Mouse (Mus musculus): Measurements from ENCODE around the gene Glp2r. TPM values are rescaled to one million over a fixed set of nuclear protein-coding genes. Genes with fewer than 3 reads are reported as not detected.

Gene Glp2r
- polyA plus RNA-seq, 1 experiment from 2014 or later: not detected

DNA sequence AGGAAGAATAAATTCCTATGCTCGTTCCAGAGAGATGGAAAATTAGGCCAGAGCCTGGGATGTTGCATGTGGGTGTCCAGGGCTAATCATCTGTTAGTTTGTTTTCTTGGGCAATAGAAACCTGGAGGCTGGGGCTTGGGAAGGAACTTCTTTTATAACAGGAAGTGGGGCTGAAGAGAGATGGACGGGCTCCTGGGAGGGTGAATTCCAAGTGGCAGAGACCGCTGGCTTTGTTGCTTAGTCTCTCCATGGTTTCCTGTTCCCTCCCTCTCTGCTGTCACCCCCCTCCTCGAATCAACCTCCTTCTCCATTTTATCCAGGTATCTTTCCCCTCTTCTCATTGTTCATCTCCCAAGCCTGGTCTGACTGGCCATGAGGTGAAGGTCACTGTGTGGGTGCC is 134.8 kb downstream of the Glp2r start:
- Histone ChIP-seq H3K27ac (0 out of 2 replicates have a peak overlapping the region, but pooled peaks have one; percentile 25), H3K4me1 (peaks cover 6% of the 10 kb centered on the region), H3K4me3 (no peak overlapping the region), H3K9me3 (replicated peaks) (no peaks in the 10 kb centered on the region), H3K27me3 (ENCODE audit: low read depth, poor library complexity, severe bottlenecking) (no peaks in the 10 kb centered on the region), H3K36me3 (no peaks in the 10 kb centered on the region)
- no peak for DNase-seq (ENCODE audit: low spot score)
- WGBS: 60% methylated on average over 4 of the region's 4 CpGs

DNA sequence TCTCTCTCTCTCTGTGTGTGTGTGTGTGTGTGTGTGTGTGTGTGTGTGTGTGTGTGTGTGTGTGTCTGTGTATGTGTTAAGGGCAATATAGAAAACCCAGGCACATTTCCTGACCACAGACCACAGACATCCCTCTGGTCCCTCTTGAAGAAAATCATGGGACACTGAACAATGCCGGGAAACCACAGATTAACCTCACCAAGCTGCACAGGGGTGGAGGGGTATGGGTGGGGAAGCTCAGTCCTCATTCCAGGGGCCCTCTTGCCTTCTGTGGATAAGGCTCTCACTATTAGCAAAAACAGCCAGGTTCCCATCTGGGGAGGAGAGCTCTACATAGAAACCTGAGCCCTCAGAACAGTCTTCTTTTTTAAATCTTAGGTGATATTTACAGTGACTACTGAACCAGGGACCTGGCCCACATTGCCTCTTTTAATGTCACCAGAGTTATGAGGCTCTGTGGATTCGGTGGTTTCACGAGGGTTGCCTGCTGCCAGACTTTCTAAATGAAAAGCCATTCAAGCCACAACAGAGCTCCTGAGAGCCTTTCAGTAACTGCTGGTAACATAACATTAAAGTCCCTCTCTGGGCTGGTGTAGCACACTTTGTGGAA is 137.2 kb downstream of the Glp2r start:
- no peaks in the 10 kb centered on the region for H3K36me3 ChIP-seq
- H3K27ac ChIP-seq: no peak overlapping the region
- H3K9me3 ChIP-seq (replicated peaks): no peaks in the 10 kb centered on the region
- no peaks in the 10 kb centered on the region for H3K27me3 ChIP-seq (ENCODE audit: low read depth, poor library complexity, severe bottlenecking)
- H3K4me1 ChIP-seq: peaks cover 6% of the 10 kb centered on the region
- no peak for DNase-seq (ENCODE audit: low spot score)
- no peak overlapping the region for H3K4me3 ChIP-seq
- WGBS: 83% methylated on average over 3 of the region's 3 CpGs

DNA sequence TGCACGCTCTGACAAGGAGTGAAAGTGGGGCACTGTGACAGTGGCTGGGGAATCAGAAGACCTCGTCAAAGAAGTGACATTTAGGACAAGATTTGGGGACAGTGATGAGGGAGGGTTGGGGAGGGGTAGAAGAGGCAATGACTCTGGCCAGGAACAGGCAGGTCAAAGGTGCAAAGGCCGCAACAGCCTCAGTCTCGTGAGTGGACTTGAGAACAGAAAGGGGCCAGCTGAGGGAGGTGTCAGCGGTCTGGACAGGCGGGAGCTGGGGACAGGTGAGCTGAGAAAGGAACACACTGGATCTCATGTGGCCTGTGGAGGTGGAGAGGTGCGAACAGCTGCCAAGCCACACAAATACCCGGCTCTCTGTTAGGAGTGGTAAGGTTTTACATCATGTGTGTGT is 138.0 kb downstream of the Glp2r start:
- Histone ChIP-seq H3K36me3 (no peaks in the 10 kb centered on the region), H3K27ac (no peak overlapping the region), H3K4me1 (peaks cover 6% of the 10 kb centered on the region), H3K4me3 (no peak overlapping the region), H3K9me3 (replicated peaks) (no peaks in the 10 kb centered on the region), H3K27me3 (ENCODE audit: low read depth, poor library complexity, severe bottlenecking) (no peaks in the 10 kb centered on the region)
- no peak for DNase-seq (ENCODE audit: low spot score)
- 84% methylated on average over 8 of the region's 8 CpGs for WGBS

DNA sequence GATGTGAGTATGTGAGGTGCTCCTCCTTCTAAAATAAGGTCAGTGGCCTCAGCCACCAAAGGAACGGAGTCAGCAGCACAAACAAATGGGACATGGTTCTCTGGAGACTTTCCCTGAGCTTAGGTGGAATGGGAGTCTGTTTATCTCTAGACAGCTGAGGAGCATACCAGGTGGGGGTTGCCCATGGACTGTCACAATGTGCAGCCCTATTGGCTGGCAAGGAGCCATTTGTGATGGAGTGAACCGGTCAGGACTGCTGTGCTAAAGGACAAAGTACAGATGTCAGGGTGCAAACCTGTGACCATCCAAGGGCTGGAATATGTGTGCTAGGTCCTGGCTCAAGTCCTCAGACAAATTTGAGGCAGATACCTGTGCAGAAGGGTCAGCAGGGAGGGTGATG is 142.4 kb downstream of the Glp2r start:
- Histone ChIP-seq H3K27me3 (ENCODE audit: low read depth, poor library complexity, severe bottlenecking) (no peaks in the 10 kb centered on the region), H3K4me3 (no peak overlapping the region), H3K4me1 (no peaks in the 10 kb centered on the region), H3K27ac (no peak overlapping the region), H3K9me3 (replicated peaks) (no peaks in the 10 kb centered on the region), H3K36me3 (no peaks in the 10 kb centered on the region)
- DNase-seq (ENCODE audit: low spot score): no peak
- 86% methylated on average over 2 of the region's 2 CpGs for WGBS

DNA sequence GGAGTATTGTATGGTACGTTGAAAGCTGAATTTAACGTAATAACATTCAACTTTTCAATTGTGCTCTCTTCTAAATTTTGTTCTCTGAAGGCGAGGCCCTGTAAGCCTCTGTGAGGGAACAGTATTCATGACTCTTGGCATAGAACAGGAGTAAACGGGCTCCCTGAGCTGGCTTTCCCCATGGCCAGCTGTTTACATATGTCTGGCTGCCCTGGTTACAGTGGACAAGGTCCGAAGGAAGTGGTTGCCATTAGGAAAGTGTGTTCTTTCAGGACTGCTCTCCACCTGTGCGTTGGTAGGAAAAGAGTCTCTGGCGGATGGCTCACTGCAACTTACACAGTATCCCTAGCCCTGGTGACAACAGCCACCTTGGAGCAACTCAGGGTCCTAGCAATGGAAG is 143.8 kb downstream of the Glp2r start:
- no peak overlapping the region for H3K27ac ChIP-seq
- WGBS: 92% methylated on average over 7 of the region's 7 CpGs
- no peak overlapping the region for H3K4me3 ChIP-seq
- H3K36me3 ChIP-seq: no peaks in the 10 kb centered on the region
- H3K9me3 ChIP-seq (replicated peaks): no peaks in the 10 kb centered on the region
- H3K27me3 ChIP-seq (ENCODE audit: low read depth, poor library complexity, severe bottlenecking): no peaks in the 10 kb centered on the region
- DNase-seq (ENCODE audit: low spot score): no peak
- H3K4me1 ChIP-seq: no peaks in the 10 kb centered on the region

DNA sequence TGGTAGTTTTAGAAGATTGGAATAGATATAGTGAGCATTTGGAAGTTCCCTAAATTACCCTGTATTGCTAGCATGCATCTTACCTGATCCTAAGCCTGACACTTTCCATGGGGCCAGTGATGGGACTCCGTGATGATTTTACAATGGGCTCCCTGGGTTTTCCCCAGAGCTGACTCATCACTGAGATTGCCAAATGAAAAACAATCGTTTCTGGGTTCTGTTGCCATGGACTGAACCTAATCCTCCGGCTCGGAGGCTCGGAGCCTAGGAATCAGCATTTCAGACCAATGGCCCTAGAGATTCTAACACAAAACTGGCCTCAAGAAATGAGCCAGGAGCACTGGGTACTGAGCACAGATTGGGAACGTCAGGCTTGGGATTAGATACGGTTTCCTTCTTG is 148.6 kb downstream of the Glp2r start:
- Histone ChIP-seq H3K27me3 (ENCODE audit: low read depth, poor library complexity, severe bottlenecking) (no peaks in the 10 kb centered on the region), H3K36me3 (no peaks in the 10 kb centered on the region), H3K27ac (no peak overlapping the region), H3K4me1 (no peaks in the 10 kb centered on the region), H3K9me3 (replicated peaks) (no peaks in the 10 kb centered on the region), H3K4me3 (no peak overlapping the region)
- 88% methylated on average over 7 of the region's 7 CpGs for WGBS
- no peak for DNase-seq (ENCODE audit: low spot score)

DNA sequence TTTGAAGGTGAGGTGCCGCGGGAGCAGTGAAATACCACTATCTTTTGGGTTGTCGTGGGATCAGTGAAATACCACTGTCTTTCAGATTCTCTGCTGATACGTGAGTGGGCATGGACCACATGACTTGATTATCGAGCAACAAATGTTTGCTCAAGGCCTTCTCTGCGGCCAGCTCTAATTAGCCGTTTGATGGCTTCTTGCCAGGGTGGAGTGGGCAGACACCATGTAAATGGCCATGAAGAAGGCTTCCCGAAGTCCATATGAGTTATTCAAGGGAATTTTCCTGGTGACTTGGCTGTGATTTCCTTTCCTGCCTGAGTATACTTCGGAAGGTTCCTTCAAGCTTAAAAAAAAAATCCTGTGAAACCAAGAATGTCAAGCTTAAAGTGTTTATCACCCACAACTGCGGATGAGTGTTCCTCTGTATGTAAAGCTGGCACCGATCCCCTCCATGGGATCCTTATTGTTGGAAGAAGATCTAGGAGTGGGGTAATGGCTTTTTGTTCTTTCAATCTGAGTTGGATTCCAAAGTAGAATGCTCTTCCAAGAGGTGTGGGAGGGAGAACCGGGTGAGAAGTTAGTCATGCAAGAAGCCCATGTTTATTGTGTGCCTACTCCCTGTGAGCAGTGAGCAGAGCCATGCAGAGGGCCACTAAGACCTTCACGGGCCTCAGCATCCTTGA is 154.3 kb downstream of the Glp2r start:
- no peak for DNase-seq (ENCODE audit: low spot score)
- Histone ChIP-seq H3K4me1 (no peaks in the 10 kb centered on the region), H3K27me3 (ENCODE audit: low read depth, poor library complexity, severe bottlenecking) (no peaks in the 10 kb centered on the region), H3K27ac (no peak overlapping the region), H3K36me3 (no peaks in the 10 kb centered on the region), H3K9me3 (replicated peaks) (no peaks in the 10 kb centered on the region), H3K4me3 (no peak overlapping the region)
- WGBS: 88% methylated on average over 13 of the region's 13 CpGs

DNA sequence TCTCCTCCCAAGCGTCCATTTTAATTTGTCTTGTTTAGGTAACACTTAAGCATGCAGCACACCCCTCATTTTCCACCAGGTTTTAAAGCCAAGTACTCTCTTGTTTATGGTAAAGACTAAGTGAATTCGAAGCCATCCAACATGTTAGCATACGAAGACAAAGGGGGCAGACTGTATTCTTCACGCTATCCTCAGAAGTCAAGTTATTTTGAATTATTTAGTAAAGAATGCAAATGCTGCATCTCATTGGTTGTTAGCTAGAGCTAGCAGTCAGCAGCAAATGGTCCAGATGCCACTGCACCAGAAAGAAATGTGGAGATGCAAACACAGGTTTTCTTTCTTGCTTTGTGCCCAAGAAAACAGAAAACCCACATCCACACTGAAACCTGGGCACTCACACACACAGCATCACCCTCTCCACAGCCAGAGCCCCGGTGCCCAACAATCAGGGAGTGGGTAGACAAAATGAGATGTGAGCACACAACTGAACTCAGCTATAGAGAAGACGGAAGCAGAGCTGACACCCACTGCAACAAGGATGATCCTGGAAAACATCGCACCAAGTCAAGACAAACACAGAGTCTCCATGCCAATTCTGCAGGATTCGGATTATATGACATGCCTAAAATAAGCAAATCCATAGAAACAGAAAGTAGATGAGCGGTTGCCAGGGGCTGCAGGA is 158.7 kb downstream of the Glp2r start:
- WGBS: 87% methylated on average over 9 of the region's 9 CpGs

More for the DNA sequence above, 158.7 kb downstream of the Glp2r start:
- Histone ChIP-seq H3K4me3 (no peak overlapping the region), H3K27me3 (ENCODE audit: low read depth, poor library complexity, severe bottlenecking) (no peaks in the 10 kb centered on the region), H3K27ac (no peak overlapping the region), H3K9me3 (replicated peaks) (no peaks in the 10 kb centered on the region), H3K4me1 (no peaks in the 10 kb centered on the region), H3K36me3 (no peaks in the 10 kb centered on the region)
- no peak for DNase-seq (ENCODE audit: low spot score)

Other genes starting within 250 kb of the Glp2r start
- not detected in 2 replicates for gene Rcvrn, start 75.8 kb downstream of the Glp2r start, polyA plus RNA-seq (2016; fragmentation: Nextera tagmentation; extraction: Ambion mirVana)
- gene Gsg1l2, start 3.5 kb upstream of the Glp2r start, polyA plus RNA-seq (2016; fragmentation: Nextera tagmentation; extraction: Ambion mirVana): not detected in 2 replicates
- not detected in 2 replicates for gene Dhrs7c, start 27.0 kb upstream of the Glp2r start, polyA plus RNA-seq (2016; fragmentation: Nextera tagmentation; extraction: Ambion mirVana)
- 0.46 and 1.1 TPM in 2 replicates for gene Usp43, start 151.0 kb upstream of the Glp2r start, polyA plus RNA-seq (2016; fragmentation: Nextera tagmentation; extraction: Ambion mirVana)
- 0.34 and 0.41 TPM in 2 replicates for gene Cfap52, start 194.5 kb upstream of the Glp2r start, polyA plus RNA-seq (2016; fragmentation: Nextera tagmentation; extraction: Ambion mirVana)
- gene Stx8, start 195.0 kb upstream of the Glp2r start, polyA plus RNA-seq (2016; fragmentation: Nextera tagmentation; extraction: Ambion mirVana): 39.5 and 43.7 TPM in 2 replicates

Data from limb, embryonic 10.5 days (tissue).